Comparison of ENCODE assay signal across 23 mouse cellular contexts in the genomic region with DNA sequence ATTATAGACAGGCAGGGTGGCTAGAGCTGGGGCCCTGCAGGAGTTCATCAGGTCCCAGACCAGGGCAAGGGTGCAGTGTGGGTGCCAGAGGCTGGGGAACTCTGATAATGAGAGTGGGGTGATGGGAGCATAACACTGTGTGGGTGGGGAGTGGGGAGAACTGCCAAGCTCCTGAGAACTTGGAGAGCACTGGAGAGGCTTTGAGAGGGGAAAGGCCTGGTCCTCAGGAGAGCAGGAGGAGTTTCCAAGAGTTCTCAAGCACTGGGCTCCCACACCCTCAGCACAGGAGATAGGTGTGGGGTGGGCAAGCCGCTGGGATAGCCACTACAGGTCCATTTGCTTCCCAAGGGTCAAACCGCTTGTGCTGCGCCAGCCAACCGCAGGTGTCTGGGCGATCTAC. TPM values are rescaled to one million over a fixed set of nuclear protein-coding genes. Genes with fewer than 3 reads are reported as not detected.
"Had no signal": no experiment of that assay in that cellular context is flagged by ENCODE, and none has a peak within 500 bp of the region (broad histone marks: within the 10 kb centered on the region; RNA-seq: fewer than 3 reads in every experiment).

No protein-coding gene starts in this region.

- H3K9me3 ChIP-seq: intestine, embryonic 15.5 days; liver, embryonic 13.5 days; midbrain, embryonic 13.5 days; neural tube, embryonic 13.5 days; stomach, embryonic 15.5 days had no signal

- ATAC-seq: hindbrain, embryonic 16.5 days; intestine, embryonic 15.5 days; midbrain, embryonic 13.5 days; midbrain, embryonic 16.5 days had no signal

- H3K4me2 ChIP-seq: intestine, embryonic 15.5 days; liver, embryonic 13.5 days; midbrain, embryonic 13.5 days; neural tube, embryonic 13.5 days; stomach, embryonic 15.5 days had no signal

- H3K27ac ChIP-seq: intestine, embryonic 15.5 days; kidney, postnatal 0 days; left cerebral cortex, adult 2 months; liver, embryonic 13.5 days; macrophage; midbrain, embryonic 13.5 days; neural tube, embryonic 13.5 days; stomach, embryonic 15.5 days had no signal

- DNase-seq: kidney, adult 2 months; kidney, postnatal 25 days; layer of hippocampus, postnatal 36 days; liver, embryonic 13.5 days; spleen, adult 18-20 months; thymus, postnatal 25 days had no signal

- H3K4me1 ChIP-seq: intestine, embryonic 15.5 days; liver, embryonic 13.5 days; midbrain, embryonic 13.5 days; neural tube, embryonic 13.5 days; stomach, embryonic 15.5 days had no signal

- H3K4me3 ChIP-seq: intestine, embryonic 15.5 days; left cerebral cortex, adult 2 months; liver, embryonic 13.5 days; midbrain, embryonic 13.5 days; myocyte; neural tube, embryonic 13.5 days; stomach, embryonic 15.5 days had no signal

- H3K9ac ChIP-seq: intestine, embryonic 15.5 days; liver, embryonic 13.5 days; midbrain, embryonic 13.5 days; neural tube, embryonic 13.5 days; stomach, embryonic 15.5 days had no signal

- H3K36me3 ChIP-seq: intestine, embryonic 15.5 days; liver, embryonic 13.5 days; midbrain, embryonic 13.5 days; neural tube, embryonic 13.5 days; stomach, embryonic 15.5 days had no signal

- H3K27me3 ChIP-seq: intestine, embryonic 15.5 days; midbrain, embryonic 13.5 days; neural tube, embryonic 13.5 days; stomach, embryonic 15.5 days had no signal

RNA-seq across cellular contexts. Expression of a gene that starts 24.1 kb away (rescaled TPM):
- polyA plus RNA-seq: hindbrain, embryonic 16.5 days; intestine, embryonic 15.5 days; kidney, adult 2 months; kidney, embryonic 14.5 days; kidney, postnatal 0 days; large intestine, adult 2 months; limb, embryonic 11.5 days; limb, embryonic 14.5 days; liver, embryonic 13.5 days; liver, embryonic 16.5 days; macrophage; midbrain, embryonic 13.5 days; midbrain, embryonic 16.5 days; myocyte; neural tube, embryonic 13.5 days; stomach, embryonic 15.5 days; thymus, postnatal 0 days had no signal

RNA-seq across cellular contexts. Expression of a gene that starts 34.2 kb away (rescaled TPM):
- polyA plus RNA-seq: intestine, embryonic 15.5 days; kidney, adult 2 months; kidney, embryonic 14.5 days; large intestine, adult 2 months; limb, embryonic 11.5 days; liver, adult 2 months; liver, embryonic 13.5 days; liver, embryonic 16.5 days; macrophage; myocyte; thymus, postnatal 0 days had no signal
